Mouse (Mus musculus) lung, postnatal 0 days (tissue): ENCODE results near the gene Car12.

Experiments
- CTCF ChIP-seq: IDR thresholded peaks from 2 replicates; pipeline ENCODE4 v1.5.1; 2016; ENCODE audit warnings: antibody characterized with exemption, mild to moderate bottlenecking
- EP300 ChIP-seq: IDR thresholded peaks from 2 replicates; pipeline ENCODE4 v1.6.1; 2016; ENCODE audit warnings: antibody characterized with exemption, mild to moderate bottlenecking, control low read depth

DNA sequence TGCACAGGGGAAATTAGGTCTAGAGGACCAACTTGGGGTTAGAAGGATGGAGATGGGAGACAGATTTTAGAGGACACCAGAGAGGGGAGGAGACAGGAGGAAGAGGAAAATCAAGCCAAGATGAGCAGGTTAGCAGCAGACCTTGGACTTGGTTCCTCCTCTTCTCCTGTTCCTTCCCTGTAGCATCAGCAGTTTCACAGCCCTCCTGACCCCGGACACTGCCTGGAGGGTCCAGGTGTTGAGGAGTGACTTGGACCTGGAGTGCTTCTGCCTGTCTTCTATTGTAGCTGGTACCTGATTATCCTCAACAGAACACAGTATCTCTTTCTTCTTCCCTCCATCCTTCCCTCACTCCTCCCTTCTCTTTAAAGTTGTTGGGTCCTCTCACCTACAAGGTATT is 55.2 kb downstream of the Car12 start:
- TF ChIP-seq EP300 (no peak), CTCF (no peak)
